Mouse (Mus musculus) right cerebral cortex, postnatal 36 days (tissue): ENCODE data around the gene Amn1.

Experiments
- DNase-seq, 2 experiments: peaks; one replicate each; pipeline ENCODE4 v3.0.0; 2022; ENCODE audit warnings: low spot score in 2 of 2, mixed read lengths in 1 of 2

Gene Amn1

GRCm38 (mm10) chr6:149107615-149108014, 80.9 kb downstream of the Amn1 start:
- DNase-seq, result no peak
